Mouse (Mus musculus): ENCODE measurements around the gene Fam57b.

GRCm38 (mm10) chr7:126767001-126767400 lies 30.5 kb upstream of the Fam57b start:
- no peak for TF ChIP-seq GATA1 (IDR thresholded peaks at IDR 0.05; ENCODE audit: borderline replicate concordance, low read length)
- TF ChIP-seq FLI1 (IDR thresholded peaks at IDR 0.05; ENCODE audit: low read length) = no peak
